Mouse (Mus musculus): Measurements from ENCODE around the gene Kirrel3.

Gene Kirrel3

GRCm38 (mm10) chr9:34752076-34752800, 266.5 kb downstream of the Kirrel3 start:
- DNase-seq (ENCODE audit: low spot score): no peak

GRCm38 (mm10) chr9:34752801-34753170, 267.1 kb downstream of the Kirrel3 start:
- peak; percentile 83 for DNase-seq (ENCODE audit: low spot score)

- no peak for DNase-seq (ENCODE audit: low spot score)
Measured at GRCm38 (mm10) chr9:34753891-34754290, 268.2 kb downstream of the Kirrel3 start.

- no peak for DNase-seq (ENCODE audit: low spot score)
Measured at GRCm38 (mm10) chr9:34754523-34755097, 268.9 kb downstream of the Kirrel3 start.

GRCm38 (mm10) chr9:34756055-34756454, 270.4 kb downstream of the Kirrel3 start:
- DNase-seq (ENCODE audit: low spot score): no peak

GRCm38 (mm10) chr9:34758925-34759324, 273.2 kb downstream of the Kirrel3 start:
- DNase-seq (ENCODE audit: low spot score): no peak

GRCm38 (mm10) chr9:34760521-34760920, 274.8 kb downstream of the Kirrel3 start:
- DNase-seq (ENCODE audit: low spot score): no peak

- DNase-seq (ENCODE audit: low spot score): no peak
Measured at GRCm38 (mm10) chr9:34766792-34767623, 281.3 kb downstream of the Kirrel3 start.

- DNase-seq (ENCODE audit: low spot score): no peak
Measured at GRCm38 (mm10) chr9:34768961-34769360, 283.3 kb downstream of the Kirrel3 start.

GRCm38 (mm10) chr9:34770951-34771350, 285.3 kb downstream of the Kirrel3 start:
- DNase-seq (ENCODE audit: low spot score): no peak

- DNase-seq (ENCODE audit: low spot score): no peak
Measured at GRCm38 (mm10) chr9:34771401-34771800, 285.7 kb downstream of the Kirrel3 start.

GRCm38 (mm10) chr9:34772022-34772437, 286.3 kb downstream of the Kirrel3 start:
- no peak for DNase-seq (ENCODE audit: low spot score)

- no peak for DNase-seq (ENCODE audit: low spot score)
Measured at GRCm38 (mm10) chr9:34781356-34781755, 295.7 kb downstream of the Kirrel3 start.

GRCm38 (mm10) chr9:34787915-34788314, 302.2 kb downstream of the Kirrel3 start:
- no peak for DNase-seq (ENCODE audit: low spot score)

- no peak for DNase-seq (ENCODE audit: low spot score)
Measured at GRCm38 (mm10) chr9:34795226-34795625, 309.5 kb downstream of the Kirrel3 start.

GRCm38 (mm10) chr9:34797688-34798339, 312.1 kb downstream of the Kirrel3 start:
- DNase-seq (ENCODE audit: low spot score): no peak

GRCm38 (mm10) chr9:34801662-34802061, 316.0 kb downstream of the Kirrel3 start:
- DNase-seq (ENCODE audit: low spot score): no peak

- no peak for DNase-seq (ENCODE audit: low spot score)
Measured at GRCm38 (mm10) chr9:34806854-34807253, 321.2 kb downstream of the Kirrel3 start.

GRCm38 (mm10) chr9:34809993-34810513, 324.4 kb downstream of the Kirrel3 start:
- DNase-seq (ENCODE audit: low spot score): peak; percentile 35

- DNase-seq (ENCODE audit: low spot score): no peak
Measured at GRCm38 (mm10) chr9:34818325-34818976, 332.8 kb downstream of the Kirrel3 start.

GRCm38 (mm10) chr9:34824358-34825088, 338.8 kb downstream of the Kirrel3 start:
- no peak for DNase-seq (ENCODE audit: low spot score)
